20 mouse cellular contexts compared by ENCODE assay signal in the genomic region with DNA sequence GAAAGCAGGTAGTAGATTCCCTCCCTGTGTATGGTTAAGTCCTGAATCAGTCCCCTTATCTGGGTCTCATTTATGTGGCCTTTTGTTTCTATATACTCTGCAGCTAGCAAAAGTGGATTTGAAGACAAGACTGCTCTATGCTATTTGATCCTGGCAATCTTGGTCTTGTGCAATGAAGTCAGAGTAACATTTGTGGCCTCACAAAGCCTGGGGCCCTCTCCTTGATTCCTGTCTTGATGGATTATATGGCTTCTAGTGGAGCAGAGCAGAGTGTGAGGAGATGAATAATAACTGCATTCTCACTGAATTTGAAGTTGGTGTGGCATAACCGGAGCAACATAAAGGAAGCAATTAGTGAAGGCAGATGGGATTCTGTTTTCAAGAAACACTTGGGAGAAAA.
DNase-seq lines count a peak whose midpoint lies in the region; ATAC-seq lines count a peak whose summit lies in the region.
"Had no signal": no experiment of that assay in that cellular context is flagged by ENCODE, and none has a peak within 500 bp of the region (broad histone marks: within the 10 kb centered on the region; RNA-seq: fewer than 3 reads in every experiment).

No protein-coding gene starts in this region.

- DNase-seq in hindbrain, embryonic 10.5 days (ENCODE audit: low spot score), result no peak
- DNase-seq in neural tube, embryonic 10.5 days (ENCODE audit: extremely low spot score, low spot score), result no peak
- DNase-seq: B cell, adult 2 months; cerebellum, adult 11-12 months; cerebellum, adult 9-10 months had no signal

- WGBS in hindbrain, embryonic 13.5 days, result 55% methylated on average over 1 of the region's 1 CpGs
- 71% methylated on average over 1 of the region's 1 CpGs for WGBS in hindbrain, embryonic 12.5 days
- 68% methylated on average over 1 of the region's 1 CpGs for WGBS in hindbrain, embryonic 16.5 days
- 87% methylated on average over 1 of the region's 1 CpGs for WGBS in hindbrain, embryonic 10.5 days
- 29% methylated on average over 1 of the region's 1 CpGs for WGBS in neural tube, embryonic 15.5 days
- 81% methylated on average over 1 of the region's 1 CpGs for WGBS in heart, embryonic 11.5 days (ENCODE audit: insufficient replicate concordance)

- H3K9ac ChIP-seq in hindbrain, embryonic 13.5 days, result no peak overlapping the region
- no peak overlapping the region for H3K9ac ChIP-seq in hindbrain, embryonic 12.5 days
- no peak overlapping the region for H3K9ac ChIP-seq in hindbrain, embryonic 16.5 days (ENCODE audit: low read depth, low read length)
- no peak overlapping the region for H3K9ac ChIP-seq in neural tube, embryonic 15.5 days (replicated peaks)
- H3K9ac ChIP-seq in heart, embryonic 11.5 days (ENCODE audit: low read depth, low read length), result no peak overlapping the region
- H3K9ac ChIP-seq: embryonic facial prominence, embryonic 13.5 days; embryonic facial prominence, embryonic 15.5 days; forebrain, embryonic 13.5 days; forebrain, embryonic 15.5 days had no signal

- no peaks in the 10 kb centered on the region for H3K4me1 ChIP-seq in hindbrain, embryonic 13.5 days (replicated peaks)
- H3K4me1 ChIP-seq in hindbrain, embryonic 12.5 days, result no peaks in the 10 kb centered on the region
- H3K4me1 ChIP-seq in hindbrain, embryonic 16.5 days (ENCODE audit: control insufficient read depth, insufficient read depth, low read depth, low read length), result no peaks in the 10 kb centered on the region
- H3K4me1 ChIP-seq in hindbrain, embryonic 10.5 days (replicated peaks), result no peaks in the 10 kb centered on the region
- H3K4me1 ChIP-seq in neural tube, embryonic 15.5 days, result 0 out of 2 replicates have a peak, but pooled peaks cover 5% of the 10 kb centered on the region
- no peaks in the 10 kb centered on the region for H3K4me1 ChIP-seq in heart, embryonic 11.5 days (ENCODE audit: control insufficient read depth, insufficient read depth, low read length)
- H3K4me1 ChIP-seq: embryonic facial prominence, embryonic 13.5 days; forebrain, embryonic 13.5 days; forebrain, embryonic 15.5 days had no signal

- no peaks in the 10 kb centered on the region for H3K27me3 ChIP-seq in hindbrain, embryonic 13.5 days
- no peaks in the 10 kb centered on the region for H3K27me3 ChIP-seq in hindbrain, embryonic 12.5 days
- H3K27me3 ChIP-seq in hindbrain, embryonic 16.5 days (replicated peaks; ENCODE audit: control insufficient read depth, insufficient read depth, low read length), result no peaks in the 10 kb centered on the region
- no peaks in the 10 kb centered on the region for H3K27me3 ChIP-seq in hindbrain, embryonic 10.5 days (ENCODE audit: insufficient read depth, poor library complexity, severe bottlenecking)
- H3K27me3 ChIP-seq in neural tube, embryonic 15.5 days (replicated peaks), result no peaks in the 10 kb centered on the region
- H3K27me3 ChIP-seq in heart, embryonic 11.5 days (ENCODE audit: control insufficient read depth, insufficient read depth, low read length), result no peaks in the 10 kb centered on the region
- H3K27me3 ChIP-seq: CH12.LX; embryonic facial prominence, embryonic 13.5 days; embryonic facial prominence, embryonic 15.5 days; forebrain, embryonic 13.5 days; forebrain, embryonic 15.5 days; Patski had no signal

- peak overlapping the region; percentile 23; the same call in 1 of the 2 replicates for H3K27ac ChIP-seq in hindbrain, embryonic 13.5 days
- no peak overlapping the region for H3K27ac ChIP-seq in hindbrain, embryonic 12.5 days
- no peak overlapping the region for H3K27ac ChIP-seq in hindbrain, embryonic 16.5 days (ENCODE audit: low read depth, low read length)
- no peak overlapping the region for H3K27ac ChIP-seq in hindbrain, embryonic 10.5 days
- H3K27ac ChIP-seq in neural tube, embryonic 15.5 days (replicated peaks), result peak overlapping the region; percentile 37; the same call in 1 of the 2 replicates
- H3K27ac ChIP-seq in heart, embryonic 11.5 days (ENCODE audit: low read depth, low read length), result no peak overlapping the region
- H3K27ac ChIP-seq: embryonic facial prominence, embryonic 13.5 days; embryonic facial prominence, embryonic 15.5 days; forebrain, embryonic 13.5 days; forebrain, embryonic 15.5 days had no signal

- no peak for ATAC-seq in hindbrain, embryonic 13.5 days (ENCODE audit: low FRiP score)
- ATAC-seq in hindbrain, embryonic 12.5 days (ENCODE audit: low FRiP score), result no peak
- peak; percentile 10; the same call in 1 of the 2 replicates for ATAC-seq in hindbrain, embryonic 16.5 days
- ATAC-seq in neural tube, embryonic 15.5 days (ENCODE audit: low FRiP score), result peak; percentile 48; the same call in 1 of the 2 replicates
- ATAC-seq in heart, embryonic 11.5 days (replicated peaks; ENCODE audit: insufficient number of reproducible peaks, low FRiP score, low TSS enrichment), result no peak
- ATAC-seq: activated CD4-positive, CD25-positive, alpha-beta regulatory T cell, adult 4 months; CD4-positive, CD25-positive, alpha-beta regulatory T cell, adult 4 months; forebrain, embryonic 13.5 days; forebrain, embryonic 15.5 days; Patski had no signal

- no peak overlapping the region for H3K4me3 ChIP-seq in hindbrain, embryonic 13.5 days
- no peak overlapping the region for H3K4me3 ChIP-seq in hindbrain, embryonic 12.5 days
- no peak overlapping the region for H3K4me3 ChIP-seq in hindbrain, embryonic 16.5 days (ENCODE audit: low read length)
- no peak overlapping the region for H3K4me3 ChIP-seq in hindbrain, embryonic 10.5 days
- no peak overlapping the region for H3K4me3 ChIP-seq in neural tube, embryonic 15.5 days (replicated peaks)
- no peak overlapping the region for H3K4me3 ChIP-seq in heart, embryonic 11.5 days (ENCODE audit: low read depth, low read length)
- H3K4me3 ChIP-seq: embryonic facial prominence, embryonic 13.5 days; embryonic facial prominence, embryonic 15.5 days; erythroblast, embryonic 14.5 days; forebrain, embryonic 13.5 days; forebrain, embryonic 15.5 days had no signal

- H3K36me3 ChIP-seq in hindbrain, embryonic 13.5 days, result no peaks in the 10 kb centered on the region
- H3K36me3 ChIP-seq in hindbrain, embryonic 12.5 days, result no peaks in the 10 kb centered on the region
- no peaks in the 10 kb centered on the region for H3K36me3 ChIP-seq in hindbrain, embryonic 16.5 days (ENCODE audit: control insufficient read depth, insufficient read depth, low read length)
- H3K36me3 ChIP-seq in hindbrain, embryonic 10.5 days, result no peaks in the 10 kb centered on the region
- H3K36me3 ChIP-seq in neural tube, embryonic 15.5 days, result no peaks in the 10 kb centered on the region
- H3K36me3 ChIP-seq in heart, embryonic 11.5 days (ENCODE audit: control insufficient read depth, insufficient read depth, low read length), result no peaks in the 10 kb centered on the region
- H3K36me3 ChIP-seq: embryonic facial prominence, embryonic 13.5 days; embryonic facial prominence, embryonic 15.5 days; forebrain, embryonic 15.5 days; G1E had no signal

- H3K9me3 ChIP-seq in hindbrain, embryonic 13.5 days, result no peaks in the 10 kb centered on the region
- no peaks in the 10 kb centered on the region for H3K9me3 ChIP-seq in hindbrain, embryonic 12.5 days (replicated peaks)
- no peaks in the 10 kb centered on the region for H3K9me3 ChIP-seq in hindbrain, embryonic 16.5 days (ENCODE audit: control insufficient read depth, low read length)
- H3K9me3 ChIP-seq in hindbrain, embryonic 10.5 days, result no peaks in the 10 kb centered on the region
- no peaks in the 10 kb centered on the region for H3K9me3 ChIP-seq in neural tube, embryonic 15.5 days (replicated peaks)
- no peaks in the 10 kb centered on the region for H3K9me3 ChIP-seq in heart, embryonic 11.5 days (replicated peaks; ENCODE audit: control insufficient read depth, low read length)
- H3K9me3 ChIP-seq: embryonic facial prominence, embryonic 13.5 days; embryonic facial prominence, embryonic 15.5 days; forebrain, embryonic 13.5 days; forebrain, embryonic 15.5 days; G1E had no signal

- H3K4me2 ChIP-seq in hindbrain, embryonic 13.5 days, result no peak overlapping the region
- H3K4me2 ChIP-seq in hindbrain, embryonic 12.5 days (replicated peaks), result no peak overlapping the region
- H3K4me2 ChIP-seq in hindbrain, embryonic 16.5 days (ENCODE audit: low read length), result no peak overlapping the region
- H3K4me2 ChIP-seq in neural tube, embryonic 15.5 days, result no peak overlapping the region
- no peak overlapping the region for H3K4me2 ChIP-seq in heart, embryonic 11.5 days
- H3K4me2 ChIP-seq: embryonic facial prominence, embryonic 13.5 days; embryonic facial prominence, embryonic 15.5 days; forebrain, embryonic 13.5 days; forebrain, embryonic 15.5 days had no signal

Comparison
In these comparisons a context has a peak if more than half of its experiments do, and no peak if none do; other contexts are left out.
1. ATAC-seq: peak in hindbrain, embryonic 16.5 days (single experiment) and neural tube, embryonic 15.5 days (single experiment); none in hindbrain, embryonic 13.5 days (single experiment), hindbrain, embryonic 12.5 days (single experiment) and heart, embryonic 11.5 days (single experiment).
2. H3K27ac ChIP-seq: peak in hindbrain, embryonic 13.5 days (single experiment) and neural tube, embryonic 15.5 days (single experiment); none in hindbrain, embryonic 12.5 days (single experiment), hindbrain, embryonic 16.5 days (single experiment), hindbrain, embryonic 10.5 days (single experiment) and heart, embryonic 11.5 days (single experiment).